Mouse (Mus musculus) myocyte (in vitro differentiated cells): ENCODE results near the gene Pkd1l3. TPM values are rescaled to one million over a fixed set of nuclear protein-coding genes. Genes with fewer than 3 reads are reported as not detected.

Source experiments
- H3K27me3 ChIP-seq: one replicate; pipeline ENCODE4 v1.6.1; 2011; ENCODE audit not compliant: control insufficient read depth, insufficient read depth, insufficient read length
- H3K36me3 ChIP-seq: one replicate; pipeline ENCODE4 v1.6.1; 2011; ENCODE audit not compliant: control insufficient read depth, insufficient read depth
- H3K4me2 ChIP-seq: one replicate; pipeline ENCODE4 v1.6.1; 2011; ENCODE audit warnings: low read depth, control low read depth
- H3K4me3 ChIP-seq: one replicate; pipeline ENCODE4 v1.5.1; 2011; ENCODE audit warnings: mild to moderate bottlenecking, control low read depth, moderate library complexity
- H3K79me2 ChIP-seq: one replicate; pipeline ENCODE4 v1.6.1; 2011; ENCODE audit not compliant: control insufficient read depth, insufficient read depth
- H3ac ChIP-seq: one replicate; pipeline ENCODE4 v1.6.1; 2011; ENCODE audit not compliant: control insufficient read depth, insufficient read length
- CEBPB ChIP-seq: IDR thresholded peaks from 2 replicates; pipeline ENCODE4 v1.6.1; 2011; ENCODE audit warnings: mild to moderate bottlenecking, moderate library complexity; ENCODE audit not compliant: poor library complexity, insufficient read depth, severe bottlenecking
- E2F4 ChIP-seq: IDR thresholded peaks from one replicate; pipeline ENCODE4 v1.6.1; 2011; ENCODE audit warnings: mild to moderate bottlenecking, control low read depth, moderate library complexity; ENCODE audit not compliant: insufficient read depth
- MAX ChIP-seq: IDR thresholded peaks from one replicate; pipeline ENCODE4 v1.6.1; 2011; ENCODE audit warnings: low read depth, mild to moderate bottlenecking, control low read depth
- MYOD1 ChIP-seq, 3 experiments: IDR thresholded peaks; one replicate each; pipeline ENCODE4 v1.6.1; 2011; ENCODE audit warnings: control low read depth in 2 of 3, low read depth in 2 of 3, mild to moderate bottlenecking in 2 of 3, moderate library complexity in 1 of 3; ENCODE audit not compliant: insufficient read length in 2 of 3, control insufficient read depth in 1 of 3
- MYOG ChIP-seq, 3 experiments: IDR thresholded peaks; one replicate each; pipeline ENCODE4 v1.6.1; 2011; ENCODE audit warnings: control low read depth in 2 of 3, low read depth in 2 of 3, mild to moderate bottlenecking in 2 of 3; ENCODE audit not compliant: insufficient read length in 2 of 3, control insufficient read depth in 1 of 3, insufficient read depth in 1 of 3
- POLR2A ChIP-seq: IDR thresholded peaks from one replicate; pipeline ENCODE4 v1.6.1; 2011; ENCODE audit warnings: low read depth, mild to moderate bottlenecking, control low read depth, moderate library complexity; ENCODE audit not compliant: insufficient read length
- POLR2AphosphoS2 ChIP-seq: IDR thresholded peaks from one replicate; pipeline ENCODE4 v1.6.1; 2011; ENCODE audit warnings: low read depth, control low read depth; ENCODE audit not compliant: insufficient read length
- REST ChIP-seq: IDR thresholded peaks from one replicate; pipeline ENCODE4 v1.6.1; 2011; ENCODE audit warnings: mild to moderate bottlenecking, control low read depth, moderate library complexity; ENCODE audit not compliant: insufficient read depth, insufficient read length
- SRF ChIP-seq: IDR thresholded peaks from one replicate; pipeline ENCODE4 v1.6.1; 2011; ENCODE audit warnings: low read depth; ENCODE audit not compliant: control insufficient read depth, insufficient read length
- TCF12 ChIP-seq: IDR thresholded peaks from one replicate; pipeline ENCODE4 v1.6.1; 2011; ENCODE audit warnings: mild to moderate bottlenecking, control low read depth; ENCODE audit not compliant: poor library complexity, insufficient read depth, severe bottlenecking
- TCF3 ChIP-seq: IDR thresholded peaks from one replicate; pipeline ENCODE4 v1.6.1; 2011; ENCODE audit warnings: low read depth, control low read depth; ENCODE audit not compliant: insufficient read length
- USF1 ChIP-seq: IDR thresholded peaks from one replicate; pipeline ENCODE4 v1.6.1; 2011; ENCODE audit warnings: low read depth, mild to moderate bottlenecking, control low read depth, moderate library complexity
- polyA plus RNA-seq: library from polyadenylated mRNA; unstranded; fragments of >200 nt; fragmentation: generic; extraction: Trizol; gene quantifications from one replicate; pipeline ENCODE4 v1.2.1, GENCODE M21; 2012; ENCODE audit warnings: missing spikeins

Pkd1l3 gene
- polyA plus RNA-seq, 1 experiment, result 0.14 TPM

DNA sequence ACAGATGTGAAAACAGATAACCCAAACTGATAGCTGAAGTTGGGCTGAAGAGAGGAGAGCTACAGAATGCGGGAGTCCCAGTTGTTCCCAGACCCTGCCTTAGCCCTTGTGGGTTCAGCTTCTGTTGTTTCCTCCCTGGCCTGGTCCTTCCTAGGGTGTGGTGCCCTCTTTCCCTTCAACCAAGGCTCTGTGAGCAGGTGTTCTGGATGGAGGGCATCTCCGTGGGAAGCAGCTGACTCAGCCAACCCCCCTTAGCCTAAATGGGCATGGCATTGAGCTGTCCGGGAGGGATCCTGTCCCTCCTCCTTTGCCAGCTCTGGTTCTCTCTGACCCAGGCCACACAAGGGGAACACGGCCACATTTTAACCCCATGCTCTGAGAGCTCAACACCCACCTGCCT, 38.0 kb upstream of the Pkd1l3 start:
- no peak overlapping the region for H3ac ChIP-seq

DNA sequence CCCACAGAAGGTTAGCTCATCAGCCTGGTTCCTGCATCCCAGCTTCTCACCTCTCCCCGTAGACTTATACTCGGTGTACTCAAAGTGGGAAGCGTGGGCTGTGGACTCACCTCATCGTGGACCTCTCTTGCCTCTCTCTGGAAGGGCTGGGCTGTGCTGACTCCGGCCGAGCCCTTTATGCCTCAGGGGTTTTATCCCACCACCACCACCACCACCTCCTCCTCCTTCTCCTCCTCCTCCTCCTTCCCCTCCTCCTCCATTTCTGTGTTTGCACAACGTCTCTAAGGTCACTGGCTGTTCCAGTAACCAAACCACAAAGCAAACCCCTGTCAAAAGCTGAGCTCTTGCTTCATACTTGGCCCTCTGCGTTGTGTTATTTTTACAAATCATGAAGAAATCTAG, 35.4 kb upstream of the Pkd1l3 start, which contains the start of gene Hp:
Gene Hp, minus strand, starts transcription at position 273 of the 402 bp plus-strand sequence.
- no peak within 1 kb of the TSS for H3ac ChIP-seq
- H3K4me2 ChIP-seq, result no peak within 1 kb of the TSS
- no peak within 1 kb of the TSS for H3K4me3 ChIP-seq
- peaks cover 13% of the 10 kb centered on the region for H3K27me3 ChIP-seq
- H3K36me3 ChIP-seq, result no peaks in the 10 kb centered on the region
- TF ChIP-seq POLR2A, result no peak
- no peak for TF ChIP-seq E2F4
- TF ChIP-seq TCF3, result no peak
- TF ChIP-seq POLR2AphosphoS2, result no peak
- no peak for TF ChIP-seq CEBPB
- TF ChIP-seq REST, result no peak
- no peak for TF ChIP-seq MAX
- no peak for TF ChIP-seq MYOD1 (IDR thresholded peaks at IDR 0.05; ENCODE audit: control insufficient read depth in 1 of 3, insufficient read length in 2 of 3, low read depth in 2 of 3)
- no peak for TF ChIP-seq SRF
- H3K79me2 ChIP-seq, result no peaks in the 10 kb centered on the region

More for the DNA sequence above, 38.0 kb upstream of the Pkd1l3 start:
- H3K4me3 ChIP-seq, result no peak overlapping the region
- no peaks in the 10 kb centered on the region for H3K79me2 ChIP-seq
- H3K4me2 ChIP-seq, result no peak overlapping the region
- TF ChIP-seq TCF3 (no peak), MYOG (IDR thresholded peaks at IDR 0.05; ENCODE audit: control insufficient read depth in 1 of 3, insufficient read depth in 1 of 3, insufficient read length in 2 of 3, low read depth in 2 of 3) (peak in 1 of 3 experiments; percentile 56), MYOD1 (IDR thresholded peaks at IDR 0.05; ENCODE audit: control insufficient read depth in 1 of 3, insufficient read length in 2 of 3, low read depth in 2 of 3) (peak in 2 of 3 experiments; percentile 23 to 54)
- H3K36me3 ChIP-seq, result no peaks in the 10 kb centered on the region
- H3K27me3 ChIP-seq, result no peaks in the 10 kb centered on the region

DNA sequence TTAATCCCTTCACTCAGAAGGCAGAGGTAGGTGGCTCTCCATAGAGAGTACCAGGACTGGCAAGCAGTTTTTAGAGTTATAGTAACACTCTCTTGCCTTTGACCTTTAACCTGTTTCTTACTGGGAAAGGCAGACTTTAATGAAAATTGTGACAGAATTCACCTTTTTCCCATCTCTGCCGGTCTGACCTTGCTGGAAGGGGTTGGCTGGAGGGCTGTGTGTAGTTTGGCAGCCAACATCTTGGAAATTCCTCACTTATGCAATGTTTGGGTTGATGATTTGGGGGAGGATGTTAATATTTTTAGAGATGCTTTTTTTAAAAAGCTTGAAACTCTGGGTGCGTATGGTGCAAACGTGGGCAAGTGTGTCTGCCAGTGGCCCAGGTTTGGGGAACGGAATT, 30.0 kb upstream of the Pkd1l3 start:
- Histone ChIP-seq H3K4me3 (no peak overlapping the region), H3K79me2 (no peaks in the 10 kb centered on the region), H3K27me3 (peaks cover 21% of the 10 kb centered on the region), H3K4me2 (no peak overlapping the region), H3ac (no peak overlapping the region), H3K36me3 (no peaks in the 10 kb centered on the region)
- TF ChIP-seq USF1 (no peak), TCF3 (no peak), POLR2A (no peak), TCF12 (no peak), MAX (no peak), MYOD1 (IDR thresholded peaks at IDR 0.05; ENCODE audit: control insufficient read depth in 1 of 3, insufficient read length in 2 of 3, low read depth in 2 of 3) (no peak)

DNA sequence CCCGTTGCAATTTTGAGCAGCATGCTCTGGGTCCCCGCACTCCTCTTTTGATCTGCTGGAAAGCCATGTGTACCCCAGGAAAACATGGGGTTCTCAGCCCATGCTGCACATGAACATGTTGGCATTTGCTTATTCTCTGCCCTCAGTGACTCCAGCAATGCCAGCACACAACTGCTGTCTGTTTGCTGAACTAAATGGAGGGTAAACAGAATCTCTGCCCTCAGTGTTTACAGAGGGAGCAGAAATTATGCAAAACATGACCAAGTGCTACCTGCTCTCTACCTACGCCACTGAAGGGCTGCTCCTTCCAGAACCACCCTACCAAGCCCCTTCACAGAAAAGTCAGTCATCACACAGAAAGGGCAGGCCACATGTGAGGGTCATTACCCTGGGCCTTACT, 29.5 kb upstream of the Pkd1l3 start:
- TF ChIP-seq TCF3 (no peak), REST (no peak), USF1 (no peak), MYOD1 (IDR thresholded peaks at IDR 0.05; ENCODE audit: control insufficient read depth in 1 of 3, insufficient read length in 2 of 3, low read depth in 2 of 3) (no peak), POLR2A (no peak), MAX (no peak), E2F4 (no peak), MYOG (IDR thresholded peaks at IDR 0.05; ENCODE audit: control insufficient read depth in 1 of 3, insufficient read depth in 1 of 3, insufficient read length in 2 of 3, low read depth in 2 of 3) (no peak)
- Histone ChIP-seq H3K4me2 (no peak overlapping the region), H3K79me2 (no peaks in the 10 kb centered on the region), H3K27me3 (peaks cover 21% of the 10 kb centered on the region), H3K4me3 (no peak overlapping the region), H3ac (no peak overlapping the region), H3K36me3 (no peaks in the 10 kb centered on the region)

DNA sequence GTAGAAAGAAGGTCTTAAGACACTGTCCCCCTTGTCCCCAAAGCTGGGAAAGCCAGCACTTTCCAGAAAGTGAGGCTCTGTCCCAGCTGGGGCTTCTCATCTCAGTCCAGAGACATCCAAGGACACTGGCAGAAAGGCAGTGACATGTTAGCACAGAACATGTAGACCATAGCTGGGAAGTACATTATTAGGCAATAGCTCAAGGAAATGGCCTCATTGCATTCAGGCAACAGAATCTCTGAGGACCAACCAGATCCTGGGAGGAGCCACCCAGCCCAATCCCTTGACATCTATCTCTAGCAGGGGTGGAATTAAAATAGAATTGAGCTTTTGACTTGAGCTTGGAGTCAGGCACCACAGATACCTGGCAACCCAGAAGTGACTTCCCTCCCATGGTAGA, 28.7 kb upstream of the Pkd1l3 start:
- Histone ChIP-seq H3K4me3 (no peak overlapping the region), H3K79me2 (no peaks in the 10 kb centered on the region), H3K4me2 (no peak overlapping the region), H3K36me3 (no peaks in the 10 kb centered on the region), H3K27me3 (peaks cover 21% of the 10 kb centered on the region), H3ac (no peak overlapping the region)
- no peak for TF ChIP-seq E2F4
- no peak for TF ChIP-seq MYOG (IDR thresholded peaks at IDR 0.05; ENCODE audit: control insufficient read depth in 1 of 3, insufficient read depth in 1 of 3, insufficient read length in 2 of 3, low read depth in 2 of 3)

DNA sequence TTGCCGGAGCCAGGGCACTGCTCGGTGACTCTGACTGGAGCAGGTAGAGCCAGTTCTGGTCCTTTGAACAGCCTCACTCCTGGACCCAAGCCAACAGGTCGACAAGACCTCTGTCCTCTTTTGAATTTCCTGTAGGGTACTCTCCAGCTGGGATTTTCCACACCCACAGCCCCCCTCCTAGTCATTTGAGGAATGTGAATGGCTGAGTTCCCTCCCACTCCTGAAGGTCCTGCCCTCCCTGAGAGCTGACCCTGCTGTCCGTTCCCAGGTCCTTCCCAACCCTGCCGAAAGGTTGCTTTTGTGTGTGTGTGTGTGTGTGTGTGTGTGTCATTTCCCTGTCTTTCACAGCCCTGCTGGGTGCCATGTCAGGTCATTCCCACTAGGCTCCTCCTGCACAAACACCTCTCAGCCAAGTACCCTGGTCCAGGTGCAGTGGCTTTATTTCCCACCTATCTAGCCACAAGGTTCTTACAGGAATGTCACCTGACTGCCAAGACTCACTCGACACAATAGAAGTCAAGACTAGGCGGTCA, 27.3 kb upstream of the Pkd1l3 start:
- Histone ChIP-seq H3ac (no peak overlapping the region), H3K4me2 (no peak overlapping the region), H3K27me3 (peaks cover 21% of the 10 kb centered on the region), H3K4me3 (no peak overlapping the region), H3K79me2 (no peaks in the 10 kb centered on the region), H3K36me3 (no peaks in the 10 kb centered on the region)
- TF ChIP-seq E2F4 (no peak), MYOG (IDR thresholded peaks at IDR 0.05; ENCODE audit: control insufficient read depth in 1 of 3, insufficient read depth in 1 of 3, insufficient read length in 2 of 3, low read depth in 2 of 3) (no peak), TCF12 (no peak), USF1 (no peak), MAX (no peak)
